Mouse (Mus musculus): Measurements from ENCODE around the gene Gpd1l.

GRCm38 (mm10) chr9:114978281-114979111, 44.7 kb upstream of the Gpd1l start, which contains the start of gene Osbpl10:
- TF ChIP-seq EP300 (IDR thresholded peaks at IDR 0.05; ENCODE audit: insufficient read depth, low read depth, low read length) (no peak), CTCF (IDR thresholded peaks at IDR 0.05; ENCODE audit: low read depth, low read length) (no peak)
